Mouse (Mus musculus): ENCODE results near the gene Alkbh7.

The Alkbh7 gene

DNA sequence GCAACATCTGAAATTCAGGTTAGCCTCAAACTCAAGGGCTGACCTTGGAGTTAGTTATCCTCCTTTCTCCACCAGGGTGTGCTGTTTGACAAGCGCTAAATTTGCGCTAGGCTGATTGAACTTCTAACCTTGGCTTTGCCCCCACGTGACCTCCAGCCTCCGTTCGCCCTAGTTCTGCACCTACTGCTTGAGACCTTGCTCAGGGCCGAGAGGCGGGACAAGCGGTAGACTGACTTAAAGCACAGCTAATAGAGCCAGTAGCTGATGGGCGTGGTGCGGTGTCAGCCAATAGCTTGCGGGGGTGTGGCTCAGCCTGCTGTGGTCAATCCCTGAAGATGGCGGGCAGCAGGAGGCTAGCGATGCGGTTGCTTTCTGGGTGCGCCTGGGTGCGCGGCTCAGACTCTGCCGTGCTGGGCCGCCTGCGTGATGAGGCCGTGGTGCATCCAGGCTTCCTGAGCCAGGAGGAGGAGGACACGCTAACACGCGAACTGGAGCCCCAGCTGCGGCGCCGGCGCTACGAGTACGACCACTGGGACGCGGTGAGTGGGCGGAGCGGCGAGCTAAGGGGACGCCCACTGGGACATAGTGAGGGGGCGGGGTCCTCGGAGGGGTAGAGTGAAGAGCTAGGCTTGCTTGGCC lies at the start of gene Alkbh7:
Alkbh7 (plus strand) TSS at position 311 of the 639 bp plus-strand sequence.
- peak; percentile 94 to 95 for DNase-seq (ENCODE audit: low spot score in 2 of 2)

DNA sequence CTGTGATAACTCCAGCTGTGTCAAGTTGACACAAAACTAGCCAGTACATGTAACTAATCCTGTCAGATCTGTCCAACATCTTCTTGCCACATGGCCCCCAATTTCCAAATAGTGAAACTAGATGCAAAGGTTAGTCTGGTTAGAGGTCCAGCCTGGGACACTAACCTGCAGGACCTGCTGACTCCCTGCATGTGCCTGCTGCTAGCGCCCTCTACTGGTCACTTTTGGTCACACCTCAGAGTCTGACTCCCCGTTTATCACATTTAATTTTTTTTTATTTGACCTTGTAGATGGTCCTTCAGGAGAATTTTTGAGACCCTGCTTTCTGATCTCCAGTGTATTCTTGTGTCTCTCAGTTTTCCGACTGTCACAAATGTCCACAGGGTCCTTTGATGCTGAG lies 46.2 kb upstream of the Alkbh7 start:
- no peak for DNase-seq (ENCODE audit: low spot score in 2 of 2)

DNA sequence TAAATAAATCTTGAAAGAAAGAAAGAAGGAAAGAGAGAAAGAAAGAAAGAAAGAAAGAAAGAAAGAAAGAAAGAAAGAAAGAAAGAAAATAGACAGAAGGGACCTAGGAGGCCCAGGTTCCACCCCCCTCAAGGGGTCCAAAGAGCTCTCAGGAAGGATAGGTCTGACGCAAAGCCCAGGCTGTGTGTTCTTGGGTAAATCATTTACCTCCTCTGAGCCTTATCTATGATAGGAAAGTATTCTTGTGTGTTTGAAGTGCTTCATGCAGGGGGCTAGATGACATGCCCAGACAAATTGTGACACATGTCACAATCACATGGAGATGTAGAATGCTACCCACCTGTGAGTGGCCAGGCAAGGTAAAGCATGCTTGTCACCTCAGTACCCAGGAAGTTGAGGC lies 44.5 kb upstream of the Alkbh7 start:
- no peak for DNase-seq (ENCODE audit: low spot score in 2 of 2)

DNA sequence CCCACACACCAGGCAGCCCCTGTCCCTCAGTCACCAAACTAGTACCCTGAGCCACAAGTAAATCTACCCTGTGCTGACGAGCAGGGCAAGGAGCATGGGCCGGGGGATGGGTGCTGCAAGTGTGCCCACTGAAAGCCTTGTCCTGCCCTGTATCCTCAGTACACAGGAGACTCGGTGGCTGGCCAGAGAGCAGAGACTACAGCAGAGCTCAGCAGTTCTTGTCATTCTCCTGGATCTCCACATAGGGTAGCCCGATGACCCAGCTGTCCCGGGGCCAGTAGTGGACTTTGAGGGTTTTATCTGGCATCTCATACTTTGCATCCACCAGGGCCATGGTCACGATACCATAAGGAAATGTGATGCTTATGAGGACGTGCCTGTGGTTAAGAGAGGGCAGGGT lies 42.3 kb upstream of the Alkbh7 start:
- no peak for DNase-seq (ENCODE audit: low spot score in 2 of 2)

DNA sequence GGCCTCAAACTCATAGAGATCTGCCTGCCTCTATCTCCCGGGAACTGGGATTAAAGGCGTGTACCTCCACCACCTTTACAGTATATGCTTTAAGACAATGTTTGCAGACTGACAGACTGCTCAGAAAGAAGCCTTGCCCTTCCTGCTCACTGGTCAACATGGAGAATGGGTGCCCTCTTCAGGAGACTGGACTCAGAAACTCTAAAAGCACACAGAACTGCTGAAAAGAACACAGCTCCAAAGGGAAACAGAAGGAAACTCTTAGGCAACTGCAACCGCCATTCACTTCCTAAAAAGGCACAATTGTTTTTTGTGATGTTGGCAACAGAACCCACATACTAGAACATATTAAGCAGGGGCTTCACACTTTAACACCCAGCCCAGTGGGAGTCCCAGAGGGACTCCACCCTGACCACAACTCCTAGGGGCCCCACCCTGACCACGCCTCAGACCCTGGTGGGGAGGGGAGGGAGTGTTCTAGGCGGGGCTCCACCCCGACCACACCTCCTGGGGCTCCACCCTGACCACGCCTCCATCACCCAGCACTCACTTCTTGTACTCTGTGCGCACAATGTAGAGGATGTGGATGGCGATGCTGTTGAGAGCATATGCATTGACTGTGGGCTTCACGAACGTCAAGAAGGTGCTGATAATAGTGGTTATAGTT lies 39.2 kb upstream of the Alkbh7 start:
- DNase-seq (ENCODE audit: low spot score in 2 of 2): no peak

DNA sequence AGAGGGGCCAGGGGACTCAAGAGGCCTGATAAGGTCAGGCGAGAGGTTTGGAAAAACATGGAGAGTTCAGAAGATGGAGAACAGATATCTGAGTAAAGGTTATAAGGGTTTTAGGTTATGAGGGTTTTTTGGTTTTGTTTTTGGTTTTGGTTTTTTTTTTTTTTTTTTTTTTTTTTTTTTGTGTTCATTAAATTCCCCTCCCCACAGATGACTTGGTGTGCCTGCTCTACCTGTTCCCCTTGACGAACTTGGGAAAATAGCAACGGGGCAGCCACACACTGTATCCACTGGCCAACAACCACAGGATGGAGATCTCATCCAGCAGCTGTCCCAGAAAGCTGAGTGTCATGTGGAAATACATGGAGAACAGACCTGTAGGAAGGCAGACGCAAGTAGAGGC lies 38.5 kb upstream of the Alkbh7 start:
- DNase-seq (ENCODE audit: low spot score in 2 of 2): no peak

DNA sequence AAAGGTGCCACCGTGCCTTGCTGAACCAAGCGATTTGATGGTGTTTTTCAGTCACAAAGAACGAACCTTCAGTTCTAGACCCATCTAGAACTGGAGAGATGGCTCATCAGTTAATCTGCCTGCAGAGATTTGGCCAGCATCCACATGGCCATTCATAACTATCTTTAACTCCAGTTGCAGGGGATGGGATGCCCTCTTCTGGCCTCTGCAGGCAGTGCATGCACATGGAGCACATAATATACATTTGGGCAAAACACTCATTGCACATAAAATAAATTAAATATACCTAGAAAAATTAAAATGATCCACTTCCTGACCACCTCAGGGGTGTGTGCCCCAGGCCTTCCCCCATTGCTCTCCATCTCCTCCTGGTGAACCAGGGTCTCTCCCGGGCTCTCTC lies 35.3 kb upstream of the Alkbh7 start:
- no peak for DNase-seq (ENCODE audit: low spot score in 2 of 2)

DNA sequence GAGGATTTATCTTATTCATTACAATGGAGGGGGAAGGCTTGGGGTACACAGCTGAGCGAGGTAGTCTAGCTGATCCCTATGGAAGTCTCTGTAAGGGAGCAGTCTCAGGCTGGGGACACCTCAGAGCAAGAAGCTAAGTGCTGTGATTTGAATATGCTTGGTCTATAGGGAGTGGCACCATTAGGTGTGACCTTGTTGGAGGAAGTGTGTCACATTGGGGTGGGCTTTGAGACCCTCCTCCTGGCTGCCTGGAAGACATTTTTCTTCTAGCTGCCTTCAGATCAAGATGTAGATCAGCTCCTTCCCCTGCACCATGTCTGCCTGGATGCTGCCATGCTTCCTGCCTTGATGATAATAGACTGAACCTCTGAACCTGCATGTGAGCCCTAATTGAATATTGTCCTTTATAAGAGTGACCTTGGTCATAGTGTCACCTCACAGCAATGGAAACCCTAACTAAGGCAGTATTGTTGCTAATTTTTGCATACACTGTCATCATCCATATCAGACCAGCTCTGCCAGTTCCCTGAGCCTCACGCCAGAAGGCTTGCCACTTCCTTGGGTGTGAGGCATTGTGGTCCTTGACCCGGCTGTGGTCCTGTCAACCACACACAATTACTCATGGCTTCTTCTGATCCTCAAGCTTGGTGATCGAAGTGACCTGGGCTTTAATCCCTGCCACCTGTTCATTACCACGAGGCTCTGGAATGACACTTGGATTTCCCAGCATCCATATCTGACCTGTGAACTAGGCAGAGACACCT lies 34.3 kb upstream of the Alkbh7 start:
- no peak for DNase-seq (ENCODE audit: low spot score in 2 of 2)

DNA sequence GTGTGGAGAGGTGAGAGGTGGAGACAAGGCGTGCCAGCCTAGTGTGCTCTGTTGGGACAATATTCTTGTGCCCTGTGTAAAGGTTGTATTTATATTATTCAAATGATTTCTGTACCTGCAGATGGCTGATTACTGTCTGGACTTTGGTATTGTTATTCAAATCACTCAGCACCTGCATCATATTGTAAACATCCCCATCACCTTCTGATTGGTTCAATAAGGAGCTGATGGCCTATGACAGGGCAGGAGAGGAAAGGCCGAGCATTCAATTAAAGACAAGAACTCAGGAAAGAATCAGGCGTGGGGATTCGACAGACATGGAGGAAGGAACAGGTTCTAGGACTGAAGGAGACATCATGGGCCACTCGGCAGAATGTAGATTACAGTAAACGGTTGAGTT lies 33.5 kb upstream of the Alkbh7 start:
- no peak for DNase-seq (ENCODE audit: low spot score in 2 of 2)

DNA sequence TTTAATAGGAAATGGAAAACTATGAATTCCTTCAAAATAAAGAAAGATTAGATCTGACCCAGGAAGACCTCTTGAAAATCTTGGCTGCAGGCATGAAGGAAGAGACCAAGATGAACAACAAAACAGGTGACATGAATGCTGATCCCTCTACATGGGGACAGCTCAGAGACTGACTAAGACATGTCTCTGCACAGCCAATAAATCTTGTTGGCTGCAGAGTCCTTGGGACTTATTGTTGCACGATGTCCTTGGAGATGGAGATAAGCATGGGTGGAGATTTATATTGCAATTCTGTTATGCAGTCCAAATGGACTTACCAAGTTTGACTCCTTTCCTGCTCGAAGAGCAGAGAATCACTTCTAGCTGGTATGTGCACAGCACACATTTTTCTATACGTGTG lies 27.8 kb upstream of the Alkbh7 start:
- DNase-seq (ENCODE audit: low spot score in 2 of 2): no peak

DNA sequence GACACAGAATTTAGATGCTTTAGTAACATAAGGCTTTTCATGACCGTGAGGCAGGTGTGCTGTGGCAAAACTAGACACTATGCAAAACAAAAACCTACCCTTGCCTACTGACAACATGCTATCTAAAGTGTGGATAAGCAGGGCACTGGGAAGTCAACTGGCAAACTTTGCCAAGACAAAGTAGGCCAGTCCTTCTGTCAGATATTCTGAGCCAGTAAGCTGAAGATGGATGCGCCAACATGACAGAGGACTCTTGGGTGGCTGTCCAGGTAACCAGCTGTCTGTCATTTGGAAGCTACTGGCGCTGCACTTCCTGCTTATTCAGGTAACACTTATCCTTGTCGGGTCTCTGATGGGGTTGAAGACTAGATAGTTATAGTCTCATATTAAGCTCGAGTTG lies 27.1 kb upstream of the Alkbh7 start:
- DNase-seq (ENCODE audit: low spot score in 2 of 2): no peak

DNA sequence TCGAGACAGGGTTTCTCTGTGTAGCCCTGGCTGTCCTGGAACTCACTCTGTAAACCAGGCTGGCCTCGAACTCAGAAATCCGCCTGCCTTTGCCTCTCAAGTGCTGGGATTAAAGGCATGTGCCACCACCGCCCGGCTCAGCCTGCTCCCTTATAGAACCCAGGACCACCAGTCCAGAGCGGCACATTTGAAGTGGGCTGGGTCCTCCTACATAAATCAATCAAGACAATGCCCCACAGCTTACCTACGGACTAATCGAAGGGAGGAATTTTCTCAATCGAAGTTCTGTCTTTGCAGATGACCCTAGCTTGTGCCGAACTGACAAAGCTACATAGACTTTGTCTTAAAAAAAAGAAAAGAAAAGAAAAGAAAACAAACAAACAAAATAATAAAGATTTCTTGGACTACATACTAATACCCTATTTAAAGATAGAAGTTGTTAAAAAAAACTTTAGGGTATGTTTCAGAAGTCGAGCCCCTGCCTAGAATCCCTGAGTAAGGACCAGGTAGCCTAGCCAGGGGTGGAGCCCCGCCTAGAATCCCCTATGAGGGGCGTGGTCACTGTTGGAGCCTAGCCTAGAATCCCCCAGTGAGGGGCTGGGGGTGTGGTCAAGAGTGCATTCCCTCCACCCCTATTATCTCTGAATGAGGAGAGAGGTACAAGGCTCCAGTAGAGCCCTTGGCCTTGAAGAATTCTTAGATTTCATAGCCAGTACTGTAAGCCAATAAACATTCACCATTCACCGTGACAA lies 23.0 kb upstream of the Alkbh7 start:
- no peak for DNase-seq (ENCODE audit: low spot score in 2 of 2)

DNA sequence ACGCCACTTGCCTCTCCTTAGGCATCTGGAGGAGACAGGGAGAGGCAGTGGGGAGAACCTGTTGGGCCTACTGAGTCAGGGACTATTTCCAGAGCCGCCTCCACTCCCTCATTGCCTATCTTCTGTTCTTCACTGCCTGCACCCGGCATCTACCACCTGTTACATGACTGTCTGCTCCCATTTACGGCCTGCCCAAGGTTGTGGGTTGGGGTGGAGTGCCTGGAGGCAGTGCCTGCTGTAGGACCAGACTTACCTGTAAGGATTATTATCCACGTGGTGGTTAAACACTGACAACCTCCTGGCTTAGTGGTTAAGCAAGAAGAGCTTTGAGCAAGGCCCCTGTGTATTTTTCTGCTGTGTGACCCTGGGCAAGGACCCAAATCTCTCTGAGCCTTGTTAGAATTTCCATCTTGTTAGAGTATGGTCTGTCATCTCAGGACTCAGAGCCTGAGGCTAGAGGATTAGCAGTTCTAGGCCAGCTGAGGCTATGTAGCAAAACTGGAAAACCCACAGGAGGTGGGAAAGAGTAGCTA lies 22.4 kb upstream of the Alkbh7 start:
- DNase-seq (ENCODE audit: low spot score in 2 of 2): no peak

DNA sequence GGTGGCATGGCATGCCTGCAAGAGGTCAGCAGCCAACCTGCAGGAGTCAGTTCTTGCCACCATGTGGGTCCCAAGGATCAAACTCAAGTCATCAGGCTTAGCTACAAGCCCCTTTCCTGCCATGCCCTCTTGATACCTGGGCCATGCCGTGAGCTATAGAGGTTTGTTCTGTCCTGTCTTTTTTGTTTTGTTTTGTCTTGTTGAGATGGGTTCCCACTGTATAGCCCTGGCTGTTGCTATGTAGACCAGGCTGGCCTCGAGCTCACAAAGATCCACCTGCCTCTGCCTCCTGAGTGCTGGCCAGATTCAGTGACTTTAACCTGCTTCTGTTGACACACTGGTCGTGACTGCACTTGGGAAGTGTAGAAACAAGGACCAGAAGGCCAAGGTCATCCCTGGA lies 21.7 kb upstream of the Alkbh7 start:
- DNase-seq (ENCODE audit: low spot score in 2 of 2): no peak

DNA sequence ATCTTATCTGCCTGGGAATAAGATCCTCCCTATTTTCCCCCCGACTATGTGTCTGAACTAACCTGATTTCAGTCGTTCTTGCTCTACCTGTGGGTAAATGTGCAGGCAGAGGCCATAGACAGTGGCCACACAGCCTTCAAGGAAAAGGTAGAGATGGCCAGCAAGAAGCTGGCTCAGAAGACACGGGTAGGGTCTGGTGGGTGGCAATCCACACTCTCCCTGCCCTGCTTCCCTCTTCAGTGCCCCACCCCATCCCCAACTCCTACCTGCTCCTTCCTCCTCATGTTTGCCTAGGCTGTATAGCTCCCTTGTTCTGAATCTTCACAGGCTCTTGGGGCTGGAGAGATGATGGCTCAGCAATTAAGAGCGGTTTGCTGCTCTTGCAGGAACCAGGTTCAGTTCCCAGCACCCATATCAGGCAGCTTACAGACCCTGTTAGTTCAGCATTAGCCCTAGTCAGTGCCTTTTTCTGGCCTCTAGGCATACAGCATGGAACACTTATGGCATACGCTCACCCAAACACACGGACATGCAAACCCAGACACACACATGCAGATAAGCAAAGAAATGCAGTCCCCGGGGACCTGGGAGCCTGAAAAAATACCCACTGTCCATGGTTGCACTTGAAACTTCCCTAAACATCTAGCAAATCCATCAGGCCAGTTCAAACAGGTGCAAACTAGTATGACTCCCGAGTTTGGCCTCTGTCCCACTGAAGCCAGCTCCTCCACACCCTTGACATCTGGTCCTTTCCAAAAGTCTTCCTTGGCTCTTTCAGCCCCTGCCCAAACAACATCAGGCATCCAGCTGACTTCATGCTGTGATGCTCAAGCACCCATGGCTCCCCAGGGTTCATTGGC lies 20.4 kb upstream of the Alkbh7 start:
- no peak for DNase-seq (ENCODE audit: low spot score in 2 of 2)

DNA sequence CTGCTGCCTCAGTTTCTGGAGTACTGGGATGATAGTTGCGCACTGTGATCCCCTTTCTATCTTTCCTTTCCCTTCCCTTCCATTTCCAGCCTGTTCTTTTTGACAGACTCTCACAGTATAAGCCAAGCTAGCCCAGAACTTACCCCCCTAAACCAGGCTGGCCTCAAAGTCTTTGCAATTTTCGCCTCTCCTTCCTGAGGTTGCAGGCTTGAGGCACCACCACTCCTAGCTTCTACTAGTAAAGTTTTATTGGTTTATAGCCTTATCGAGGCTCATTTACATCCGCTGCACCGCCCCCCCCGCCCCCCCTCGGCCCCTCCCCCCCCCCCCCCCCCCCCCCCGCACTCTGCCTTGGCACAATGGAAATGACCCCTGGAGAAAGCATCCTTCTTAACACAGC lies 17.6 kb upstream of the Alkbh7 start:
- DNase-seq (ENCODE audit: low spot score in 2 of 2): no peak

DNA sequence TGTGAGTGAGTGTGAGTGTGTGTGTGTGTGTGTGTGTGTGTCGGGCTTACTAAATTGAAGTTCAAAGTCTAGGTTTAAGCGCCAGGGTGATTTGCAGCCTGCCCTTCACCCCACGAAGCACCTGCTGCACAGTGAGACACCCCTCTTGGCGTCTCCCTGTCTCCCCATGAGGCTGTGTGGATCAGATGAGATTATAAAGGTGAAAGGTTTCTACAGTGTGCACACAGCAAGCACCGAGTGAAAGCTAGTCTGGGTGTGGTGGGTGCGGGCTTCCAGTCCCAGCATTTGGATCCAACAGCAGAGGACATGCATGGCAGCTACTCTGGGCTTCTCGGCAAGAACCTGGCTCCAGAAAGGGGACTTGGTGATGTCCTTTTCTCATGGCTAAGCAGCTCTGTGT lies 16.1 kb upstream of the Alkbh7 start:
- no peak for DNase-seq (ENCODE audit: low spot score in 2 of 2)

DNA sequence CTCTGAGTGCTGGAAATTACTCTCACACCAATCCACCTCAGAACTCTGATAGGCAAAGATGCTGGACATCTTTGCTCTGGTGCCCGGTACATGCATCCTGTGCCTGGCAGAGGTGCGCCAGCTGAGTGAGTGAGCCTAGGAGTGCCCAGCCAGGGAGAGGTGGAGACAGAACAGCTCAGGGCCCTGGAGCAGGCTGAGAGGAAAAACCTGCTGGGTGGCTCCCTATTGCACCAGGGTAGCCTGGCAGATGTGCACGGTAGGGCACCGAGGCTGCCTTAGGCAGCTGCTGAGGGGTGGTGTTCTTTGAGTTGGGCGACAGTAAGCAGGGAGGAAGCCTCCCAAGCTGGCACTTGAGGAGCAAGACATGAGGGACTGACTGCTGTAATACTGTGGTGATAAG lies 15.1 kb upstream of the Alkbh7 start, which contains the start of gene Acer1:
Acer1 (minus strand) TSS at position 114 of the 400 bp plus-strand sequence.
- no peak for DNase-seq (ENCODE audit: low spot score in 2 of 2)

DNA sequence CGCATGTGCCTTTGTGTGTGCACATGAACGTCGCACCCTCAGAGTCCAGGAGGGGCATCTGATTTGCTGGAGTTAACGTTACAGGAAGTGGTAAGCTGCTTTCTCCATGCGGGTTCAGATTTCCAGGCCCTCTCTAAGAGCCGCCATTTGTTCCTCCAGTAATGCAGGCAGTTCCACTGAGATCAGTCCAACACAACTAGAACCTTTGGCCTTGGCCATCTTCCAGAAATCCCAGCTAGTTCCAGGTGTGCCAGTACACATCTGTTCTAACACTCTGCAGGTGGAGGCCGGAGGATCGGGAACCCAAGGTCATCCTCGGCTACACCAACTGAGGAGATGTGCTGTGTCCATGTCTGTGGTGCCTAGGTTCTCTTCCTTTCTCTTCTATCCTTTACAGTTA lies 12.3 kb upstream of the Alkbh7 start:
- no peak for DNase-seq (ENCODE audit: low spot score in 2 of 2)

DNA sequence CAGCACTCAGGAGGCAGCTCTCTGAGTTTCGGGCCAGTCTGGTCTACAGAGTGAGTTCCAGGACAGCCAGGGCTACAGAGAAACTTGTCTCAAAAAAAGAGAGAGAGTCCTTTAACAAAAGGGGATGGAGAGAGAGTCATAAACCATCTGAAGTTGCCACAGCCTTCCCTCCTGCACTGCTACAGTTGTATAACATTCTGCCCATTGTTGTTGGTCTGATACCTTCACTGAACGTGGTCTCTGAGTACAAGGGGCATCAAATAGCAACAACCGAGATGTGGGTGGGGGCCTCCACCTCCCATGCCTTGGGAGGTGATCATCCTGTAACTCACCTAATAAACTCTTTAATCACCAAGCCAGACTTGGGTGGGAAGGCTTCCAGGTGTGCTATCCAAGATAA lies 11.5 kb upstream of the Alkbh7 start:
- DNase-seq (ENCODE audit: low spot score in 2 of 2): no peak
